Mouse (Mus musculus) CH12.LX (cell line): ENCODE data around the gene Actrt2. TPM values are rescaled to one million over a fixed set of nuclear protein-coding genes. Genes with fewer than 3 reads are reported as not detected.

Source experiments
- DNase-seq: peaks from one replicate; pipeline ENCODE4 v3.0.0-alpha.2; 2013; ENCODE audit errors: extremely low read depth
- H3K27ac ChIP-seq: 2 replicates; pipeline ENCODE4 v1.5.1; 2012; ENCODE audit warnings: low read depth, mild to moderate bottlenecking, control low read depth, moderate library complexity; ENCODE audit not compliant: insufficient read depth
- H3K27me3 ChIP-seq: replicated peaks from 2 replicates; pipeline ENCODE3; 2012; ENCODE audit warnings: inconsistent platforms
- H3K36me3 ChIP-seq, 2 experiments: replicated peaks in 1 of 2; 2 replicates each; pipeline versions ENCODE3 to v1.6.1; 2012; ENCODE audit warnings: inconsistent platforms in 1 of 2, low read length in 1 of 2, mild to moderate bottlenecking in 1 of 2, mixed read lengths in 1 of 2, moderate library complexity in 1 of 2; ENCODE audit not compliant: control insufficient read depth in 1 of 2, insufficient read depth in 1 of 2
- H3K4me1 ChIP-seq, 2 experiments: 2 replicates each; pipeline ENCODE4 v1.6.1; 2012; ENCODE audit warnings: inconsistent platforms in 1 of 2, moderate library complexity in 1 of 2; ENCODE audit not compliant: insufficient read depth in 2 of 2, control insufficient read depth in 1 of 2
- H3K4me2 ChIP-seq: 2 replicates; pipeline ENCODE4 v1.6.1; 2012; ENCODE audit warnings: low read depth, mild to moderate bottlenecking, control low read depth; ENCODE audit not compliant: poor library complexity, insufficient read depth, severe bottlenecking
- H3K4me3 ChIP-seq, 3 experiments: fragments of 150-350 bp in 1 of 3; sonication (generic) in 1 of 3; replicated peaks in 1 of 3; 2 replicates each; pipeline versions ENCODE3 to v1.5.1; 2011 to 2012; ENCODE audit warnings: low read depth in 2 of 3, low read length in 2 of 3, mild to moderate bottlenecking in 2 of 3, moderate library complexity in 2 of 3, control low read depth in 1 of 3, improper control_type of control experiment in 1 of 3, inconsistent platforms in 1 of 3, mixed read lengths in 1 of 3; ENCODE audit not compliant: poor library complexity in 1 of 3
- H3K79me2 ChIP-seq: replicated peaks from 2 replicates; pipeline ENCODE4 v1.6.1; 2012; ENCODE audit warnings: mild to moderate bottlenecking, moderate library complexity; ENCODE audit not compliant: control insufficient read depth, poor library complexity, insufficient read depth, severe bottlenecking; ENCODE audit errors: extremely low read depth
- H3K9ac ChIP-seq: 2 replicates; pipeline ENCODE4 v1.6.1; 2012; ENCODE audit warnings: low read depth, mild to moderate bottlenecking, control low read depth, moderate library complexity; ENCODE audit not compliant: insufficient read depth
- H3K9me3 ChIP-seq: replicated peaks from 2 replicates; pipeline ENCODE3; 2012; ENCODE audit warnings: low read length, inconsistent platforms, mixed read lengths
- CHD1 ChIP-seq: IDR thresholded peaks from 2 replicates; pipeline ENCODE4 v1.6.1; 2012; ENCODE audit warnings: low read depth, low read length, improper control_type of control experiment, inconsistent platforms
- CHD2 ChIP-seq: IDR thresholded peaks from 2 replicates; pipeline ENCODE4 v1.6.1; 2011; ENCODE audit warnings: low read length, improper control_type of control experiment
- E2F4 ChIP-seq: IDR thresholded peaks from 2 replicates; pipeline ENCODE4 v1.6.1; 2011; ENCODE audit warnings: low read depth, low read length, improper control_type of control experiment; ENCODE audit not compliant: insufficient replicate concordance
- ELF1 ChIP-seq: IDR thresholded peaks from 2 replicates; pipeline ENCODE4 v1.6.1; 2014; ENCODE audit warnings: low read depth, mild to moderate bottlenecking, inconsistent platforms, low read length, improper control_type of control experiment
- HCFC1 ChIP-seq: IDR thresholded peaks from 2 replicates; pipeline ENCODE4 v1.6.1; 2012; ENCODE audit warnings: low read depth, mild to moderate bottlenecking, inconsistent platforms, low read length, improper control_type of control experiment
- JUN ChIP-seq: IDR thresholded peaks from 2 replicates; pipeline ENCODE4 v1.6.1; 2011; ENCODE audit warnings: low read depth, mild to moderate bottlenecking, low read length, improper control_type of control experiment, moderate library complexity; ENCODE audit not compliant: insufficient read depth
- JUND ChIP-seq: conservative IDR thresholded peaks from 2 replicates; pipeline ENCODE4 v1.6.1; 2011; ENCODE audit warnings: low read depth, low read length, improper control_type of control experiment
- KAT2A ChIP-seq: IDR thresholded peaks from 2 replicates; pipeline ENCODE4 v1.6.1; 2012; ENCODE audit warnings: low read length, improper control_type of control experiment, inconsistent platforms; ENCODE audit not compliant: insufficient replicate concordance
- MEF2A ChIP-seq: IDR thresholded peaks from 2 replicates; pipeline ENCODE4 v1.6.1; 2014; ENCODE audit warnings: low read depth, mild to moderate bottlenecking, inconsistent platforms, low read length, improper control_type of control experiment, borderline replicate concordance
- MXI1 ChIP-seq: IDR thresholded peaks from 2 replicates; pipeline ENCODE4 v1.6.1; 2011; ENCODE audit warnings: mild to moderate bottlenecking, low read depth, low read length, improper control_type of control experiment
- MYC ChIP-seq: IDR thresholded peaks from 2 replicates; pipeline ENCODE4 v1.6.1; 2011; ENCODE audit warnings: low read depth, mild to moderate bottlenecking, improper control_type of control experiment, low read length
- NELFE ChIP-seq: IDR thresholded peaks from 2 replicates; pipeline ENCODE4 v1.6.1; 2011; ENCODE audit warnings: low read depth, low read length, improper control_type of control experiment
- NRF1 ChIP-seq: IDR thresholded peaks from 2 replicates; pipeline ENCODE4 v1.6.1; 2014; ENCODE audit warnings: low read depth, mild to moderate bottlenecking, inconsistent platforms, low read length, improper control_type of control experiment, moderate library complexity
- PAX5 ChIP-seq: IDR thresholded peaks from 2 replicates; pipeline ENCODE4 v1.6.1; 2012; ENCODE audit warnings: low read length, inconsistent platforms, mixed read lengths
- RAD21 ChIP-seq: IDR thresholded peaks from 2 replicates; pipeline ENCODE4 v1.6.1; 2011; ENCODE audit warnings: low read depth, mild to moderate bottlenecking, low read length, improper control_type of control experiment, moderate library complexity
- SIN3A ChIP-seq: IDR thresholded peaks from 2 replicates; pipeline ENCODE4 v1.6.1; 2012; ENCODE audit warnings: low read length, improper control_type of control experiment, inconsistent platforms
- TBP ChIP-seq: conservative IDR thresholded peaks from 2 replicates; pipeline ENCODE4 v1.6.1; 2011; ENCODE audit warnings: low read depth, low read length, improper control_type of control experiment
- TCF12 ChIP-seq: IDR thresholded peaks from 2 replicates; pipeline ENCODE4 v1.6.1; 2014; ENCODE audit warnings: low read depth, mild to moderate bottlenecking, inconsistent platforms, low read length, improper control_type of control experiment
- UBTF ChIP-seq: IDR thresholded peaks from 2 replicates; pipeline ENCODE4 v1.6.1; 2012; ENCODE audit warnings: low read depth, mild to moderate bottlenecking, inconsistent platforms, low read length, improper control_type of control experiment, moderate library complexity
- USF1 ChIP-seq: IDR thresholded peaks from 2 replicates; pipeline ENCODE4 v1.6.1; 2014; ENCODE audit warnings: low read depth, mild to moderate bottlenecking, inconsistent platforms, low read length, improper control_type of control experiment
- ZC3H11A ChIP-seq: IDR thresholded peaks from 2 replicates; pipeline ENCODE4 v1.6.1; 2012; ENCODE audit warnings: low read depth, mild to moderate bottlenecking, inconsistent platforms, low read length, improper control_type of control experiment
- ZKSCAN1 ChIP-seq: IDR thresholded peaks from 2 replicates; pipeline ENCODE4 v1.6.1; 2012; ENCODE audit warnings: low read depth, inconsistent platforms, low read length, improper control_type of control experiment, borderline replicate concordance
- ZNF384 ChIP-seq: IDR thresholded peaks from 2 replicates; pipeline ENCODE4 v1.6.1; 2012; ENCODE audit warnings: low read depth, low read length, improper control_type of control experiment, inconsistent platforms
- dilution Hi-C: fragments of 300-500 bp; cut with MboI; formaldehyde crosslinking; loops from 2 replicates; pipeline ENCODE4 v1.14.3; 2020; ENCODE audit warnings: low sequenced_read_pairs; ENCODE audit not compliant: extremely low pct_unique_long_range_greater_than_20kb, extremely low pct_ligation_motif_present
- in situ Hi-C: fragments of 300-500 bp; cut with MboI; formaldehyde crosslinking; loops from 3 replicates; pipeline ENCODE4 v1.14.3; 2019; ENCODE audit warnings: low sequenced_read_pairs, low pct_ligation_motif_present, low pct_unique_long_range_greater_than_20kb, mixed read lengths
- polyA plus RNA-seq: library from polyadenylated mRNA; unstranded; fragments of >175 nt; gene quantifications from 2 replicates; pipeline ENCODE4 v1.2.1, GENCODE M21; 2012; ENCODE audit warnings: low read depth; ENCODE audit not compliant: insufficient read length
- total RNA-seq, 2 experiments: library from RNA; depleted of rRNA; stranded (reverse); fragments of 300-350 nt in 1 of 2; fragments of >200 nt in 1 of 2; gene quantifications; 2 replicates each; pipeline ENCODE4 v1.2.3; 2012 to 2014

Actrt2 gene
- total and polyA plus RNA-seq, 3 experiments, result not detected

- H3K36me3 ChIP-seq, result no peaks in the 10 kb centered on the region
- H3K9me3 ChIP-seq, result peaks cover 94% of the 10 kb centered on the region
- no peak overlapping the region for H3K4me2 ChIP-seq
- dilution Hi-C loops, result no loop called here
- no peaks in the 10 kb centered on the region for H3K4me1 ChIP-seq
- H3K27me3 ChIP-seq, result no peaks in the 10 kb centered on the region
- H3K4me3 ChIP-seq, result no peak overlapping the region
- no peak overlapping the region for H3K27ac ChIP-seq
- in situ Hi-C loops, result no loop called here
- no peaks in the 10 kb centered on the region for H3K79me2 ChIP-seq
- no peak for DNase-seq
- TF ChIP-seq TCF12 (no peak), MXI1 (no peak), CHD2 (no peak), NELFE (no peak), ZC3H11A (no peak), JUN (no peak), RAD21 (no peak), ELF1 (no peak), TBP (no peak)
- H3K9ac ChIP-seq, result no peak overlapping the region
Measured at GRCm38 (mm10) chr4:154708223-154708622, 40.6 kb upstream of the Actrt2 start.

DNA sequence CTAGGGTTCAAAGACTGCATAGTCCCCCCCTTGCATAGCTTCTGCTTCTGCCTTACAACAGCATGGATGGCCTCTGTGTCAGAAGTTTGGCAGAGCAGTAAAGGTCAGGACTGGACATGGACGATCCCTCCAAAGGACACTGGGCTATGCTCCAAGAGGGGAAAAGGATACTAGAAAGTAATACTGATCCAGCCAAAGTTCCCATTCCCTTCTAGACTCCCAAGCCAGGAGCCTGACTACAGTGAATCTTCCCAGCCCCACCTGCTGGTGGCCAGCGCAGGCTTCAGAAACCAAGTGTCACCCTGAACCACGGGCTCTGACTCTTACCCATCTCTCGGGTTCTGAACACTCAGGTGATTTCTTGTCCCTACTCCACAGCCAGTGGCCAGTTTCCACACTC lies 39.9 kb upstream of the Actrt2 start:
- no peak for DNase-seq
- in situ Hi-C loops, result no loop called here
- H3K4me1 ChIP-seq, result no peaks in the 10 kb centered on the region
- no peak overlapping the region for H3K9ac ChIP-seq
- H3K4me2 ChIP-seq, result no peak overlapping the region
- H3K79me2 ChIP-seq, result no peaks in the 10 kb centered on the region
- H3K9me3 ChIP-seq, result peaks cover 97% of the 10 kb centered on the region
- dilution Hi-C loops, result no loop called here
- no peak overlapping the region for H3K4me3 ChIP-seq
- no peaks in the 10 kb centered on the region for H3K27me3 ChIP-seq
- H3K36me3 ChIP-seq, result no peaks in the 10 kb centered on the region
- H3K27ac ChIP-seq, result no peak overlapping the region
- TF ChIP-seq MYC, result no peak
- no peak for TF ChIP-seq SIN3A
- no peak for TF ChIP-seq NRF1
- no peak for TF ChIP-seq MEF2A
- no peak for TF ChIP-seq KAT2A
- TF ChIP-seq TCF12, result no peak
- TF ChIP-seq JUN, result no peak
- TF ChIP-seq HCFC1, result no peak
- no peak for TF ChIP-seq UBTF
- TF ChIP-seq TBP, result no peak
- no peak for TF ChIP-seq CHD1
- TF ChIP-seq E2F4, result no peak
- TF ChIP-seq PAX5, result no peak
- no peak for TF ChIP-seq RAD21
- no peak for TF ChIP-seq USF1
- no peak for TF ChIP-seq JUND
- TF ChIP-seq ZNF384, result no peak
- TF ChIP-seq ZKSCAN1, result no peak
- no peak for TF ChIP-seq NELFE
